Mouse (Mus musculus) midbrain, postnatal 0 days (tissue): ENCODE measurements around the gene Rlbp1. TPM values are rescaled to one million over a fixed set of nuclear protein-coding genes. Genes with fewer than 3 reads are reported as not detected.

Experiments
- ATAC-seq: fragments of 200-750 bp; cut with Nextera tagmentation; 2 replicates; pipeline ENCODE4 v1.8.0; 2017; ENCODE audit warnings: moderate number of reproducible peaks, mild to moderate bottlenecking, moderate TSS enrichment, moderate library complexity; ENCODE audit not compliant: low FRiP score
- DNase-seq: peaks from one replicate; pipeline ENCODE4 v3.0.0-alpha.2; 2015; ENCODE audit warnings: low spot score
- H3K27ac ChIP-seq: fragments of 300-500 bp; sonication (generic); 2 replicates; pipeline ENCODE4 v1.5.1; 2014; ENCODE audit warnings: low read depth, mild to moderate bottlenecking, low read length, mixed read lengths
- H3K27me3 ChIP-seq: fragments of 300-500 bp; sonication (generic); 2 replicates; pipeline ENCODE4 v1.6.1; 2014; ENCODE audit warnings: low read length, control low read depth, mixed read lengths; ENCODE audit not compliant: insufficient read depth
- H3K36me3 ChIP-seq: fragments of 300-500 bp; sonication (generic); 2 replicates; pipeline ENCODE4 v1.6.1; 2014; ENCODE audit warnings: low read length, control low read depth, mixed read lengths; ENCODE audit not compliant: insufficient read depth
- H3K4me1 ChIP-seq: fragments of 300-500 bp; sonication (generic); 2 replicates; pipeline ENCODE4 v1.6.1; 2014; ENCODE audit warnings: mild to moderate bottlenecking, control low read depth, antibody characterized with exemption, low read length, mixed read lengths; ENCODE audit not compliant: insufficient read depth
- H3K4me2 ChIP-seq: fragments of 300-500 bp; sonication (generic); 2 replicates; pipeline ENCODE4 v1.6.1; 2014; ENCODE audit warnings: low read depth, mild to moderate bottlenecking, low read length, mixed read lengths; ENCODE audit not compliant: poor library complexity, severe bottlenecking
- H3K4me3 ChIP-seq: fragments of 300-500 bp; sonication (generic); 2 replicates; pipeline ENCODE4 v1.5.1; 2014; ENCODE audit warnings: low read depth, mild to moderate bottlenecking, low read length, moderate library complexity
- H3K9ac ChIP-seq: fragments of 300-500 bp; sonication (generic); replicated peaks from 2 replicates; pipeline ENCODE4 v1.6.1; 2014; ENCODE audit warnings: mild to moderate bottlenecking, low read length, moderate library complexity, mixed read lengths; ENCODE audit not compliant: poor library complexity, severe bottlenecking
- H3K9me3 ChIP-seq: fragments of 300-500 bp; sonication (generic); 2 replicates; pipeline ENCODE4 v1.6.1; 2016; ENCODE audit warnings: low read length, control low read depth
- CTCF ChIP-seq: IDR thresholded peaks from 2 replicates; pipeline ENCODE4 v1.5.1; 2016; ENCODE audit warnings: antibody characterized with exemption, mild to moderate bottlenecking
- WGBS: fragments of 180-500 bp; shearing (Covaris S2); extraction: QIAGEN DNeasy Blood & Tissue Kit; methylation state at CpG from one replicate; pipeline ENCODE4 v1.1.7; 2014; 5-methylcytosine and 5-hydroxymethylcytosine counted together
- polyA plus RNA-seq: library from polyadenylated mRNA; unstranded; fragments of >200 nt; fragmentation: Nextera tagmentation; extraction: Ambion mirVana; gene quantifications from 2 replicates; pipeline ENCODE4 v1.2.1, GENCODE M21; 2015
- total RNA-seq: library from RNA; depleted of rRNA; stranded (reverse); fragments of >200 nt; gene quantifications from 2 replicates; pipeline ENCODE4 v1.2.3, GENCODE M21; 2014

Rlbp1 gene
- total and polyA plus RNA-seq, 2 experiments from 2014 or later = 8.4 to 10.6 TPM

- no peak overlapping the region for H3K4me3 ChIP-seq
- ATAC-seq (no peak), DNase-seq (peak; percentile 46)
- 0 out of 2 replicates have a peak overlapping the region, but pooled peaks have one; percentile 18 for H3K27ac ChIP-seq
- no peak overlapping the region for H3K4me2 ChIP-seq
- peak; percentile 47 for TF ChIP-seq CTCF
- no peaks in the 10 kb centered on the region for H3K9me3 ChIP-seq
- 57% methylated on average over 13 of the region's 13 CpGs for WGBS
- H3K27me3 ChIP-seq = no peaks in the 10 kb centered on the region
- H3K36me3 ChIP-seq = peaks cover 19% of the 10 kb centered on the region
- H3K9ac ChIP-seq = 0 out of 2 replicates have a peak overlapping the region, but pooled peaks have one; percentile 24
- no peaks in the 10 kb centered on the region; the same call in 1 of the 2 replicates for H3K4me1 ChIP-seq
Measured at GRCm38 (mm10) chr7:79347108-79347813, 39.6 kb downstream of the Rlbp1 start.

GRCm38 (mm10) chr7:79346555-79347075 lies 40.2 kb downstream of the Rlbp1 start:
- Histone ChIP-seq H3K9ac (no peak overlapping the region), H3K4me3 (no peak overlapping the region), H3K4me2 (no peak overlapping the region), H3K27ac (no peak overlapping the region), H3K4me1 (no peaks in the 10 kb centered on the region; the same call in 1 of the 2 replicates), H3K36me3 (peaks cover 19% of the 10 kb centered on the region), H3K27me3 (no peaks in the 10 kb centered on the region), H3K9me3 (no peaks in the 10 kb centered on the region)
- TF ChIP-seq CTCF = no peak
- WGBS = 85% methylated on average over 8 of the region's 8 CpGs
- ATAC-seq (no peak), DNase-seq (no peak)

GRCm38 (mm10) chr7:79345902-79346301 lies 40.9 kb downstream of the Rlbp1 start:
- H3K36me3 ChIP-seq = peaks cover 15% of the 10 kb centered on the region
- no peaks in the 10 kb centered on the region for H3K27me3 ChIP-seq
- 59% methylated on average over 4 of the region's 4 CpGs for WGBS
- ATAC-seq (no peak), DNase-seq (peak; percentile 61)
- TF ChIP-seq CTCF = peak; percentile 75
- H3K4me3 ChIP-seq = no peak overlapping the region
- no peak overlapping the region for H3K27ac ChIP-seq
- H3K4me1 ChIP-seq = no peaks in the 10 kb centered on the region; the same call in 1 of the 2 replicates
- no peak overlapping the region for H3K9ac ChIP-seq
- H3K4me2 ChIP-seq = no peak overlapping the region
- no peaks in the 10 kb centered on the region for H3K9me3 ChIP-seq

GRCm38 (mm10) chr7:79336362-79336910 lies 50.4 kb downstream of the Rlbp1 start:
- no peaks in the 10 kb centered on the region for H3K27me3 ChIP-seq
- DNase-seq = no peak
- H3K9me3 ChIP-seq = no peaks in the 10 kb centered on the region
- no peaks in the 10 kb centered on the region for H3K4me1 ChIP-seq
- 94% methylated on average over 8 of the region's 8 CpGs for WGBS
- H3K36me3 ChIP-seq = peaks cover 4% of the 10 kb centered on the region; the same call in 1 of the 2 replicates
- TF ChIP-seq CTCF = no peak
- no peak overlapping the region for H3K4me3 ChIP-seq
- no peak overlapping the region for H3K9ac ChIP-seq
- no peak overlapping the region for H3K4me2 ChIP-seq
- ATAC-seq = no peak
- H3K27ac ChIP-seq = no peak overlapping the region

- ATAC-seq = no peak
- H3K4me2 ChIP-seq = no peak overlapping the region
- 78% methylated on average over 3 of the region's 3 CpGs for WGBS
Measured at GRCm38 (mm10) chr7:79333419-79333818, 53.4 kb downstream of the Rlbp1 start.

GRCm38 (mm10) chr7:79331197-79331596 lies 55.7 kb downstream of the Rlbp1 start:
- no peaks in the 10 kb centered on the region for H3K27me3 ChIP-seq
- no peak for DNase-seq
- H3K9me3 ChIP-seq = no peaks in the 10 kb centered on the region
- no peak overlapping the region for H3K4me3 ChIP-seq
- H3K4me1 ChIP-seq = no peaks in the 10 kb centered on the region
- TF ChIP-seq CTCF = no peak
- H3K36me3 ChIP-seq = peaks cover 24% of the 10 kb centered on the region
- ATAC-seq = no peak
- H3K4me2 ChIP-seq = no peak overlapping the region
- no peak overlapping the region for H3K27ac ChIP-seq
- 34% methylated on average over 10 of the region's 10 CpGs for WGBS
- no peak overlapping the region for H3K9ac ChIP-seq

More at GRCm38 (mm10) chr7:79333419-79333818, 53.4 kb downstream of the Rlbp1 start:
- Histone ChIP-seq H3K36me3 (peaks cover 12% of the 10 kb centered on the region; the same call in 1 of the 2 replicates), H3K27me3 (no peaks in the 10 kb centered on the region), H3K9ac (no peak overlapping the region), H3K4me1 (no peaks in the 10 kb centered on the region), H3K9me3 (no peaks in the 10 kb centered on the region), H3K4me3 (no peak overlapping the region), H3K27ac (no peak overlapping the region)
- DNase-seq = no peak
- TF ChIP-seq CTCF = no peak
